Mouse (Mus musculus): ENCODE results near the gene Baz2a.

Baz2a gene

GRCm38 (mm10) chr10:128177316-128177715 is 85.9 kb downstream of the Baz2a start:
- DNase-seq (ENCODE audit: low read depth) = no peak

Data from 416B (cell line).